Mouse (Mus musculus) adrenal gland, postnatal 25 days (tissue): ENCODE measurements around the gene Kdm2b. TPM values are rescaled to one million over a fixed set of nuclear protein-coding genes. Genes with fewer than 3 reads are reported as not detected.

ENCODE experiments used
- DNase-seq: peaks from one replicate; pipeline ENCODE4 v3.0.0; 2021; ENCODE audit warnings: mixed read lengths
- total RNA-seq: library from RNA; stranded (reverse); gene quantifications from 2 replicates; pipeline ENCODE4 v1.2.3, GENCODE M21; 2021

Gene Kdm2b
- total RNA-seq, 1 experiment from 2014 or later: 22.7 TPM

DNA sequence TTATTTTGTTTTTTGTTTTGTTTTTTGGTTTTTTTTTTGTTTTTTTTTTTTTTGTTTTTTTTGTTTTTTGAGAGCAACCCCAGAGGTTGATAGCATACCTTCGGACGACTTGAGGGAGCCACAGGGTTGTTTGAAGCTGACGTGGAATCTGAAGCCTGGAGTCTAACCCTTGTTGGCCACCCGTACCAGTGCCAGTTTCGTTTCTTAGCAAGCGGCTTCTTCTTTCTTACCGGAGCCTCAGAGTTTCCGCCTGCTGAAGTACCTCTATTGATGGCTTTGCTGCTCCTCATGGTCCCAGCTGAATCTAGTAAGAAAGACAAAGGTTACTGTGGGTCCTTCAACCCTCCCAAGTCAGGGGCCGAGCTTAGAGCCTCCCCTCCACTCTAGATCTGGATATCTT lies 22.1 kb upstream of the Kdm2b start:
- DNase-seq: no peak

DNA sequence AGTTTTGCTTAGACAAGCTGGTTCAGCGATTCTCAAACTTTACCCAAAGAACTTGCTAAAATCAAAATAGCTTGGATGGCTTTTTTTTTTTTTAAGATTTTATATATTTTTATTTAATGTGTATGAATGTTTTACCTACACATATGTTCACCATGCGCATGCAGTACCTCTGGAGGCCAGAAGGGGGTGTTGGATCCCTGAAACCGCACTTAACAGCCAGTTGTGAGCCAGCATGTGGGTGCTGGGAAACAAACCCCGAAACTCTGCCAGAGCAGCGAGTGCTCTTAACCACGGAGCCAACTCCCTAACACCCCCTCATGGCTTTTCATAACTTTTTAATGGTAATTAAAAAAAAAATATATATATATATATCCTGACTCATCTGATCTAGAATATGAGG lies 21.2 kb upstream of the Kdm2b start:
- DNase-seq: no peak

DNA sequence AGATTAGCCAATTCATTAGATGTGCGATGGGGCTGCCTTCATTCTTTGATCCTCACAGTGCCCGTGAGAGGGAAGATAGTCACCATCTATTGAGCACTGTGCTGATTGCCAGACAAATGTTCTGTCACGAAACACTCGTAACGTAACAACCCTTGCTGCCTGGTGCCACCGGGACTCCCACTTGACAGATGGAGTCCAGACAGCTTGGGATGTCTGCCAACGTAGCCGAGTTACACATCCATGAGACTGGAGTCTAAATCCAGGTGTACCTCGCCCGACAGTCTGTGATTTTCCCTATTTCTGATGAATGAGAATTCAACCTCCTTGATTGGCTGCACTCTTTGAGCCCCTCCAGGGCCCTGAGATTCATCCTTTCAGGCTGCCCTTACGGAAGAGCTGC lies 20.2 kb upstream of the Kdm2b start:
- no peak for DNase-seq

DNA sequence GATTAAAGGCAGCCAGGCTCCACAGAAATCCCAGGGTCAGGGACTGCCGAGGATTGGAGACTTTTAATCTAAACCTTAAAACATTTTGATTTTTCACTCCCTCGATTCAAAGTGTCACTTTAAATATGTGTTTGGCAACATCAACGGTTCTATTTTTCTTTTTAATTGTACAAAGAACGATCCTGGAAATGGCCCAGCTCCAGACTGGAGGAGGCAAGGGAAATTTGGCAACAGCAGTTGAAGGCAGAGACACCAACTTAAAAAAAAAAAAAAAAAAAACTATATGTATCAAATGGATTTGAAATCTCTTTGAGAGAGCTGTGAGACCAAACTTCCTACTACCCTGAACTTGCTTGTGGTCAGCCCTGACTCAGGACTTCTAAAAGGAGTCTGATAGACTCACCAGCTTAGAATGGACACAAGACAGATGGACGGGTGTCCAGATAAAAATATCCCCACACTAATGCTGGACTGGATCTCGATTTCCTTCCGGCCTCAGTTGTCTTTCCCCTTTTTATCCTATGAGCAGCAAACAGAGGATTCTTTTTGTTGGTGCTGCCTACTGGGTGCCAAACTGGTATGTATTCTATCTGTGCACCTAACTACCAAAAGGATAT lies 19.4 kb upstream of the Kdm2b start:
- no peak for DNase-seq

DNA sequence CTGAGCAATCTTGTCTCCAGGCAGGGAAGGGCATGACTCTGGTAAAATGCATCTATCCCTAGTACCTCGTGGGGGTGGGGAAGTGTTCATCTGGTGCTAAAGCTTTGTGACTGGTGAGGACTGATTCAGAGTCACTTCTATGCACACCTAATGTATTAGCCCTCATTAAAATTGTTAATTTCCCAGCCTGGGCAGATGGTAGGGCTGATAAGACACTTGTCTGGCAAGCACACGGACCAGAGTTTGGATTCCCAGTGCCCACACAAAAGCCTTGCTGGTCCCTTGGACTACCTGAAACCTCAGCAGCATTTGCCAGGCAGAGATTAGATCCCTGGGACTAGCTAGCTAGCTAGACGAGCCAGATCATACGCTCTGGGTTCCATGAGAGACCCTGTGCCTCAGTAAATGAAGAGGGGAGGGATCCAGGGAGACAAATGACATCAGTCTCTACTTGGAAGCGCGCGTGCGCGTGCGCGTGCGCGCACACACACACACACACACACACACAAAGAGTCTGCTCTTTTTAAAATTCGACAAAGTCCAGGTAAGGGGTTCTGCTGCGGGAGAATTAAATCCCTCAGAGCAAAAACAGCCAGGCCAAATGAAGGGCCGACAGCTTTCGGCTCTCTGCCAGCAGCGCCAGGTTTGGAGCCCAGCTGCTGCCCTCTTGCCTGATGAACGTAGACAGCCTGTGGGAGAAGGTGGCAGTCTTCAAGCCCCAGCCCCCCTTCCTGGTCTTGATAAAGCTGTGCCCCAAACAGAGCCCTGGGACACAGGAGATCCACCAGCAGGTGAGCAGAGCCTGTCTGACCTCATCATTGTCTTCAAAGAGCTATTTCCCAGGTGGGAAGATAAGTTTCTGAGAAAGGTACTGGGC lies 16.3 kb upstream of the Kdm2b start:
- DNase-seq: no peak

DNA sequence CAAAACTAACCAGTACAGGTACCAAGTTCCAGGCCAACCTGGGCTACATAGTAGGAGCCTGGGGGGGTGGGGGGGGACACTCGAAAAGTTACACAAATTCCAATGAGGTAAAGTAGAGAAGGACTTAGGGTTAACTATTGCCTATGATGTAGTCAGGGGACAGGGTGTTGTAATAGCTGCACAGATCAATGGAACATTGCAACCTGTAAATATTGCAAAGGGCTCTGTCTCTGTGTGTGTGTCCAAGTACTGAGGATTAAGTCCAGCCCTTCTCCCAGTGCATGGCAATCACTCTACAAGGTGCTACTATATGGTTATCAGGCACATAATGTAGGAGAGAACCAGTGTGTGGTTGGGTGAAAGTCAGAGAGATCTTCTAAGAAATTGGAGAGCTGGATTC lies 11.3 kb upstream of the Kdm2b start:
- DNase-seq: no peak

DNA sequence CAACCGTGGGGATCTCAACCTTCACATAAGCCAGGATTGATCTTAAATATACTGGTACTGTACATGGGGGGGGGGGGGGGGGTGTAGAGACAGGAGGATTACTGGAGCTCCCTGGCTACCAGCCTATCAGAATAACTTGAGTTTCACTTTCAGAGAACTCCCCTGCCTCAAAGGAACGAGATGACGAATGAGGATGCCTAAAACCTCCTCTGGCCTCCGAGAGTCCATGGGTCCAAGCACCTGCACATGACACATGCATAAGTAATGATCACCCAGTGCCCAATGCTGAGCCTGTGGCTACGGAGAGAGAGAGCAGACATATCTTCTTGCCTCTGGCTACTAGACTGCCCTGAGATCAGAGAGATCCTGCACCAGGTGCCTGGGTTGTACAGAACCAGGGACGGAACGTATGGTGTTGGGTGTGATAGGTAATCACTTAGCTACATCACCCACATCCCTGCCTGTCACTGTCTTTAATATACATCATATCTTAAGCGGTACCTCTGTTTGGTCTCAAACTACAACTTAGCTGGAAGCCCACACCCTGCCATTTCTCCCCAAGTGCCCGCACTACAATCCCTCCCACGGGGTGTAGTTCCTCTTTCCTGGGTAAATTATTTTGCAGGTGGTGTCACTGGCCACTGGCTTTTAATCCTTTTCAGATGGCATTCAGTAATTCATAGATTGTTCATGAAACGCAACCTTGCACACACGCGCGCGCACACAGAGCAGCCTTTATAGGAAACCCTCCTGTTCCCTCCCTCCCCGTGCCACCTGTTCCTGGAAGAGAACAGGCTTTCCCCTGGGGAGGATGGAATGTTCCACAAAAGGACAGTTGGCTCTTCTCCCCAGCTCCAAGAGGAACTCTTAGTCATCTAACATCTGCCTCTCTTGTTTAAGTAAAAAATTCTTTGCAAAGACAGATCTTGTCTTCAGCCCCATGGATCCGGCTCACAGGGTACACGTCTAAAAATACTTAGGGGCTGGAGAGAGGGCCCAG lies 7.9 kb upstream of the Kdm2b start:
- no peak for DNase-seq

DNA sequence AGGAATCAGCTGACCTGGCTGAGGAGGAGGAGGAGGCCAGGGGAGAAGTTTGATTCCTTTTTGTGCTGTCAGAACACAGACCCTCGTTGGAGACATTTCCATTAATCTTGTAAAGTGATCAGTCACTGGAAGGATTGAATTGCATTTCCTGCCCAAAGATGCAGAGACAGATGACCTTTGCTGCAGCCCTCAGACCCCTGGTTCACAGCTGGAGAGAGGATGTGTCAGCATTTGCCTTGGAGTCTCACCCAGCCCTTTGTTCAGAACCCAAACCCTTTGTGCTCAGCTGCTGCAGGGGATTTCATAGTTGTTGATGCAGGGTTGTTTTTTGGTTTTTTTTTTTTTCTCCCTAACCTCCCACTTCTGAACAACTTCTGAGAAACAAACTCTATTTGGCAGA lies 5.3 kb upstream of the Kdm2b start:
- no peak for DNase-seq

DNA sequence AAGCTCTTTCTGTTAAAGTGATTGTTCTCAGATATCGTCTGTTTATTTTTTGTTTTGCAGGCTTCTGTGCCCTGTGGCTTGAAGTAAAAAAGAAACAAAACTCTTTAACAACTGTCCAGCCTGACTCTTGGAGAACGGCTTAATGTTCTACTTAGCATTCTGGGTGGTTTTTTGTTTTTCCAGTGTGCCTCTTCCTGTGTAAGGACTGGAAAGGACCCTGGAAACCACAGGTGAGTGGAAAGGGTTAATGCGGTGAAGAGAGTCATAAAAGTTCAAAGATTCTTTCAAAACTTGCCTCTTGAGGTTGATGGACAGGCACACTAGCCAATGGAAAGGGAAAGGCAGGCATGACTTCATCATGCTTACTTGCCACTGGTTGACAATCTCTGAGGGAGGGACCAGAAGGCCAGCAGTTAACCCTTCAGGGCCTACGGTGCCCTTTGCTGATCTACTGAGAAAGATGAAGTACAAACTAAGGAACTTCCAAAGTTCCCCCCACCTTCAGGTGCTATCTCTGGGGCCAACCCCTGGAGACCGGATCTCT lies 4.8 kb upstream of the Kdm2b start:
- peak; percentile 80 for DNase-seq

DNA sequence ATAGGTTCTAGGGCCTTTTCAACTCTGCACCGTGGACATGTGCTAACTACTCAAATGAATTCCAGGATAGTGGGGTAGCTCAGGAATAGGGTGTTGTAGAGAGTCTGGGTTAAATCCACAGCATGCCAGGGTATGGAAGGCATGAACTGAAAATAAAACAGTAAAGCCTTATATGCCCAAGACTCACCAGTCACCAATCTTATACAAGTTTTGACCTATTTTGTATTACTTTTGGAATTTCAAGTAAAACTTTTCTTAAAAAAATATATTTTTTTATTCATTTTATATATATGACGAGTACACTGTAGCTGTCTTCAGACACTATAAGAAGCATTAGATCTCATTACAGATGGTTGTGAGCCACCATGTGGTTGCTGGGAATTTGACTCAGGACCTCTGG lies 4.2 kb upstream of the Kdm2b start:
- no peak for DNase-seq

DNA sequence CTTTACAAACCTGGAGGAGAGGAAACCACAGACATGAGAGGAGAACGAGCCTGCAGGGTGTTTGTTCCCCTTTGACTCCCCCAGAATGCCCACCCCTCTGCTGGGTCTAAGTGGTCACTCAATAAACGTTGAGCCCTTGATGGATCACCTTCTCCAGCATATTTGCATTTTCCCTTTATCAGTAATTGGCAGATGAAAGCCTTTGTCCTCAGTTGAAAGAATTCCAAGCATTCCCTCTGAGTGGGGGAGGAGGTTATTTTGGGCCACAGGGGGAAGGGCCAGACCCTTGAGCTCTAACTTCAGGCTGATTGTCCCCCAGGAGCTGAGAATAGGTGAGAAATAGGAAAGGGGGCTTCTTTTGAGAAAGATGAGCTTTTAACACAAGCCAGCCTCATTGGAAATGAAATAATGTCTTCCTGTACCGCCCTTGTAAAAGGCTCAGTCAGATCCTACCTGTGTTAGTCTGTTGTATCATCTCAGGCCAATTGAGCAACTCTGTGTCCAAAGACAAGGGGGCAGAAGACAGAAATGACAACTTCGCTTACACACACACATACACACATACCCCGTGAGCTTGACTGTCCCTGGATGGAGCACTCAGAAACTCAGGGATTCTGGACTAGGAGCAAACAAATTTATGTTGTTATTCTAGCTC lies 1.9 kb upstream of the Kdm2b start:
- no peak for DNase-seq

DNA sequence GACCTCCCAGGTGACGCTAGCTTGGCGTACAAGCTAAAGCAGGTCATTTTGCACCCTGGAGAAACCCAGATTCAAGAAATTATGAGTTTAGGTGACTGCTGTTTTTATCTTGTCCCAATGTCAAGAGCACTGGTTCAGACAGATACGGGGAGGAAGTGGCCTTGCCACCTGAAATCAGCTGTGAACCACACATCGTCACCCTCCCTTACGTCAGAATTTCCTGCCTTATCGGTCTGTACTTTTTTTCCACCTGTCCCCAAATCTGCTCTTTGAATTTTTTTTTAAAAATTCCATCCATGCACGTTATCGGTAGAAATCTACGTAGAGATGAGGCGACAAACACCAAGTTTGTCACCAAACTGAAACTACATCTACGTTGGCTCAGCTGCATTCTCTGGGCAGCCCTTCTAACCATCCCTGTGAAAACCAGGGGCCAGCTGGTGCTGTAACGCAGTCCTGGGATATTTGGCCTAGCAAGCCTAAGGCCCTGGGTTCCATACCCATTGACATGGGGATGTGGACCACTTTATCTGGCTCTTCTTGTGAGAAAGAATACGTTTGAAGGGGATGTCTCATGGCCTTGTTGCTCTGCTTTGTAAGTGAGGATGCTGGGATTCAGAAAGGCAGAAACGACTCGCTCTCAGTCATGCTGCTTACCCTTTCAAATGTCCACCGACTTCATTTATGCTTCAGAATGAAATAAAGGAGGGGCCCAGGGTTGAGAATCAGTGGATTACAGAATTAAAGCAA lies 963 bp upstream of the Kdm2b start:
- no peak for DNase-seq

DNA sequence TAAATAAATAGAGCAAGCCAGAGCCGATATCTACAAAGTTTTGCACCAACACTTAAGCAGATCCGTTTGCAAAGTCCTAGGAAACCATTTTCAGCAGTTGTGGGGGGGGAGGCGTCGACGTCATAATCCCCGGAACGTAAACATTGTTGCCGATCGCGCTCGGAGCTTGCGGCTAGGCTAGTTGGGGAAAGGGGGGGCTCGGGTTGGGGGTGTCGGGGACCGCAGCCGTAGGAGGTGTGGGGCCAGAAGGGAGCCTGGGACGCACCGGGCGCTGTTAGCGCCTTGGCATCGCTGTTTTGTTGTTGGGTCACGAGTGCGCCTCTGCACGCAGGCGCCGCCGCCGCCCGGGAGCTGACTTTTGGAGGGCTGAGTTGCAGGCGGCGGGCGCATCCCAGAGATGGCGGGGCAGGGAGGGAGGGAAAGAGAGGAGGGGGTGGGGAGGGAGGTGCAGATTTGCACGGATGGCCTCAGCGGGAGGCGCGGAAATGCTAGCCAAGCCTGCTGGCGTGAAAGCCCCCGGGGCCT lies 560 bp downstream of the Kdm2b start:
- peak; percentile 73 for DNase-seq

DNA sequence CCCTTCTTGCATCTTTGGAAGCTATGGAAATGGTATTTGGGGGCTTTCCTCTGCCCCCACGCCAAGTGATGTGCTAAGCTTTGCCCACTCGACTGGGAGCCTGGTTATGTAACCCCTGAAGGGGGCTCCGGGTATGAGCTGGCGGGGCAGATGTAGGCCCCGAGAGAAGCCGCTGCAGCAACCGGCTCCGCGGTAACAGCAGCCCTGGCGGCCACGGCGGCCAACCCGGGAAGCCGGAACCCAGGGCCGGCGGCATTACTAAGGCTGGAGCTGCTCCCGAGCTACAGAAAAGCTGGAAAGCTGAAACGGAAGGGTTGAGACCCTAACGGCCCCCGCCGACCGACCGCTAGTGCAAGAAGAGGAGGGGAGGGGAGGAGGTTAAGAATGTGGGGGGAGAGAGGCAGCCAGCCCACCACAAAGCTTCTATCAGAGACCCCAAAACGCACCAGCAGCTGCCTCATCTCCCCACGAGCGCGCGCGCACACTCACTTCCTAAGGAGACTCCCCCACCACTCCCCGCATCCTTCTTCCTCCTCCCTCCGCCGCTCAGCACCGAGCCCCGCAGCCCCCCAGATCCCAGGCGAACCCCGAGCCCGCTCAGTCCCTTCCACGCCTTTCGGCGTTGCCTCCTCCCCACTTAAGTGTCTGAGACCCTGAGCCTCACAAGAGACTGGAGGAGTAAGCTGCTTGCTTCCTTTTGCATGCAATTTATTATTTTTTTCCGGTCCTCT lies 1.4 kb downstream of the Kdm2b start:
- DNase-seq: peak; percentile 54

DNA sequence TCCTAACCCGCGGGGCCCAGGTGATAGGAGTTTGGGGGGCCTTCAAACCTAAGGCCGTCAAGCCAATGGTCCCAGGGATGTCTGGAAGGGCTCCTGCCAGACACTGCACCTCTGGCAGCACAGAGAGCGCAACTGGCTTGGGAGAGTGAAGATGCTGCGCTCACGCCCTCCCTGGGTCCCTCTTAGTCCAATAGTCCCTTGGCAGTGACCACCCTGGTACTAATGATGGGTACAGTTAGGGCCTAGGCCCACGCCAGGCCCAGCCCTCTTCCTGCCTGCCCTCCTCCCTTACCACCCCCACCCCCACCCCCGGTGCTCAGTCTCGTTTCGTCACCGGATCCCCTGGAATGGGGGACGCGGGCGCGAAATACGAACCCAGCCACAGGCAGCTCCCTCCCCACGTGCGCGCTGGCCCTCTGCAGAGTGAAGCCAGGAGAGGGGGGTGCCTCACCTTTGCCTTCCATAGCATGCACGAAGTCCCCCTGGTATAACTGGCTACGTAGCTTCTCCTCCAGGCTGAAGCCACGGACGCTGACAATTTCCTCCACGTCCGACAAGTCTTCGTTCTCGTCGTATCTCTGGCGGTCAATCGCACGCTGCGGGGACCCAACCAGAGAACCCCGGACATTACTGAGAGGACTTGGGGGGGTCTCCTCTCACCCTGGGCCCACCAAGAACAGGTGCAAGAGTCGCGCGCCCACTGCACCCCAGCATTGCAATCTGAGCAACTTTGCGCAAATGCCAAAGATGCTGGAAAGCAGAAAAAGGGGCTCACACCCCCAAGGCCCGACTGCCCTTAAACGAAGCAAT lies 2.2 kb downstream of the Kdm2b start:
- DNase-seq: peak; percentile 38

DNA sequence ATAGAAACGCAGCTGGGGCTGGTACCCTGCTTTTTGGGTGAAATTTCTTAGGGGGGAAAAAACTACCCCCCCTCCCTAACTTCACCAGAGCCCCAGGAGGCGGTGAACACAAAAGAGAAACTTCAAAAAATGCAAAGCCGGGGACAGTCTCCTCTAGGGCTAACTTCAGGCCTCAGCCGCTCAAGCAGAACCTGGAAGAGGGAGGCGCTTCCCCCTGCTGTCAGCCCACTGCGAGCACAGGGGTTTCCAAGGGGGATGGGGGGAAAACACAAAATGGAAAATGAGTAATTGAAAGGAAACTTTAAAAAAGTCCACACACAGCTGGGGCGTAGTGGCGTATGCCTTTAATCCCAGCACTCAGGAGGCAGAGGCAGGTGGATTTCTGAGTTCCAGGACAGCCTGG lies 3.5 kb downstream of the Kdm2b start:
- no peak for DNase-seq

DNA sequence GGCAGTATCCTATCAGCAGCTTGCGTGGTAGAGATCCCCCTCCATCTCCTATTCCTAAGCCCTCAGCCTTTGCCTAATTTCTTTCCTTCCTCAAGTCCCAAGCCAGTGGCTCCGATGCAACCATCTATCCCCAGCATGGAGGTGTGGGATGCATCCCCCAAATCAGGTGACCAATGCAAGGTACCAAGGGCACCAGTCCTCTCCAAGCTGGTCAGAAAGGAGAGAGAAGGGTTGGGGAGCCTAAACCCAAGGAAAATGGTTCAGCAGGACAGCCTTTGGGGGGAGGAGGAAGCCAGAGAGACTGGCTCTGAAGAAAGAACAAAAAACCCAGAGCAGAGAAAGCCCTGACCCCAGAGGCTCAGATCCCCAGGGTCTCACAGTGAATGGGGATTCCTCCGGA lies 4.3 kb downstream of the Kdm2b start:
- DNase-seq: no peak

DNA sequence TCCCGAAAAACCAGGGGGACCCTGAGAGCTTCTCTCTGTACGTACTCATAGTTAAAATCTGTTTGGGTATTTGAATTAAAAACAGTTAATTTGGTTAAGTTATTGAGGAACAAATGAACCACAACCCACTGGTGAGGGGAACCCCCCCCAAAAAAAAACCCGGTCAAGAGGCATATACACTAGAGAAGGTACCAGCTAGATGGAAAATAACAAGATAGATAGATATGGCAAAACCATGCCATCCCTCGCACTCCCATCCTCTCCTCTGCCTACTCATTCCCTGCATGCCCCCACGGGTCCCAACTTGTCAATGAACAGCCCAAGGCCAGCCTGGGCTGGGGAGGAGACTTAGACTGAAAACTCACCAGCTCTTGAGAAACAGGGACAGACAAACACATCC lies 5.1 kb downstream of the Kdm2b start:
- no peak for DNase-seq

DNA sequence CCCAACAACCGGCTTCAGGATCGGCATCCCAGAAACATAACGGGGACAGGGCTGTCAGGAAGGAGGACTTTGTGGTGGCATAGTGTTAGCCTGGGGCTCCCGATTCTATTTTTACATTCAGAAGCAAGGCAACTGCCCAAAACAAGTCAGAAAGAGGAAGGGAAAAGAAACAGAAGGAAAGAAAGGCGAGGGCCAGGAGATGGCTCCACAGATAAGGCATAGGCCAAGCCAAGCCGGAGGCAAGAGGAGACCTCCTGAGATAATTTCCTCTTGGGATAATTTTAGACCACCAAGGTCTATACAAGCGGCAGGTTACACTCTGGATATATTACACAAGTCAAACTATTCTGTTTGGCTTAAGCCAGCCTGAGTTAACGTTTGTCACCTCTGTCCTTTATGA lies 10.7 kb downstream of the Kdm2b start:
- DNase-seq: no peak
